In genomic region chr3:47469860-47470259, GRCm38 (mm10) we compare ENCODE assay signal across 24 mouse cellular contexts.
"Had no signal": no experiment of that assay in that cellular context is flagged by ENCODE, and none has a peak within 500 bp of the region (broad histone marks: within the 10 kb centered on the region; RNA-seq: fewer than 3 reads in every experiment).

No protein-coding gene starts in this region.

- H3K9ac ChIP-seq: heart, embryonic 12.5 days; hindbrain, embryonic 12.5 days; hindbrain, embryonic 14.5 days; intestine, embryonic 15.5 days; limb, embryonic 12.5 days had no signal

- ATAC-seq: hindbrain, embryonic 16.5 days; inflammation-experienced regulatory T-cells, adult 6 months; intestine, embryonic 15.5 days; intestine, postnatal 0 days had no signal

- H3K9me3 ChIP-seq: heart, embryonic 10.5 days; heart, embryonic 12.5 days; hindbrain, embryonic 10.5 days; hindbrain, embryonic 12.5 days; intestine, embryonic 15.5 days; limb, embryonic 10.5 days; limb, embryonic 12.5 days had no signal

- H3K27ac ChIP-seq: gastrocnemius, adult 2 months; heart, embryonic 10.5 days; hindbrain, embryonic 10.5 days; hindbrain, embryonic 12.5 days; hindbrain, embryonic 14.5 days; intestine, embryonic 15.5 days; layer of hippocampus, adult 2 months; left cerebral cortex, adult 2 months; limb, embryonic 10.5 days; limb, embryonic 12.5 days had no signal

- H3K4me1 ChIP-seq: heart, embryonic 10.5 days; heart, embryonic 12.5 days; hindbrain, embryonic 10.5 days; hindbrain, embryonic 12.5 days; intestine, embryonic 15.5 days; limb, embryonic 10.5 days; limb, embryonic 12.5 days had no signal

- H3K4me2 ChIP-seq: heart, embryonic 12.5 days; hindbrain, embryonic 12.5 days; hindbrain, embryonic 14.5 days; intestine, embryonic 15.5 days; limb, embryonic 12.5 days had no signal

- H3K36me3 ChIP-seq: heart, embryonic 10.5 days; heart, embryonic 12.5 days; hindbrain, embryonic 10.5 days; hindbrain, embryonic 12.5 days; intestine, embryonic 15.5 days; limb, embryonic 10.5 days; limb, embryonic 12.5 days had no signal

- H3K27me3 ChIP-seq: heart, embryonic 12.5 days; hindbrain, embryonic 12.5 days; intestine, embryonic 15.5 days; limb, embryonic 12.5 days had no signal

- H3K4me3 ChIP-seq: gastrocnemius, adult 2 months; heart, embryonic 10.5 days; heart, embryonic 12.5 days; hindbrain, embryonic 10.5 days; hindbrain, embryonic 12.5 days; intestine, embryonic 15.5 days; layer of hippocampus, adult 2 months; left cerebral cortex, adult 2 months; limb, embryonic 10.5 days; limb, embryonic 12.5 days had no signal

- DNase-seq: gastrocnemius, adult 2 months; gastrocnemius, postnatal 10 days; gastrocnemius, postnatal 25 days; heart, adult 18-20 months; heart, postnatal 10 days; heart, postnatal 4 days; kidney, adult 18-20 months; kidney, adult 8-10 months; kidney, postnatal 10 days; kidney, postnatal 25 days; kidney, postnatal 4 days had no signal
